Mouse (Mus musculus) right cerebral cortex, postnatal 25 days (tissue): ENCODE data around the gene Apof.
"Not testable (repeated sequence)": the region's sequence is repeated elsewhere in the genome, so short reads cannot be mapped to it uniquely, and the experiment has no call there.

Source experiments
- DNase-seq: peaks from one replicate; pipeline ENCODE4 v3.0.0; 2022

Apof gene

DNA sequence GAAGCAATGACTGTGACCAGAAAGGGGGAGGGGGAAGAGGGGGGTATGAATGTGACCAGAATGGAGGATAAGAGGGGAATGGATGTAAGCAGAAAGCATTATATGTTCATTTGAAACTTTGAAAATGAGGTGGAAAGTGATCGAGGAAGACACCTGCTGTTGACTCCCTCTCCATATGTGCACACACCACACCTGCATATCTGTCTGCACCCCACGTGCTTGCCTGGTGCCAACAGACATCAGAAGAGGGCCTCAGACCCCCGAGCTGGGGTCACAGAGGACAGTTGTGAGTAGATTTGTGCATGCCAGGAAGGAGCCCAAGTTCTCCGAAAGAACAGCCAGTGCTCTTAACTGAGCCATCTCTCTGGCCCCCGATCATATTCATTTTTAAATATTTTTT is 8.5 kb upstream of the Apof start:
- no peak for DNase-seq

DNA sequence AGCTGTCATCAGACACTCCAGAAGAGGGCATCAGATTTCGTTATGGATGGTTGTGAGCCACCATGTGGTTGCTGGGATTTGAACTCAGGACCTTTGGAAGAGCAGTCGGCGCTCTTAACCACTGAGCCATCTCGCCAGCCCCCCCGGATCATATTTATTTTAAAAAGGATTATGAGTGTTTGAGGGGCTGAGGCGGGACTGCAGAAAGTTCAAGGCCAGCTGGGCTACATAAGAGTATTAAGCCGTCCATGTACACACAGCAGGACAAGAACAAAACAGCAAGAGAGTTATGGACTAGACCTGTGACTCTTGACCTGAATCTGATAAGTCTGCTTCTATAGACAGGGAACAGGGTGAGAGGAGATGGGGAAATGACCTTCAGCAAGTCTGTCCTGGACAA is 8.1 kb upstream of the Apof start:
- DNase-seq, result not testable (repeated sequence)

DNA sequence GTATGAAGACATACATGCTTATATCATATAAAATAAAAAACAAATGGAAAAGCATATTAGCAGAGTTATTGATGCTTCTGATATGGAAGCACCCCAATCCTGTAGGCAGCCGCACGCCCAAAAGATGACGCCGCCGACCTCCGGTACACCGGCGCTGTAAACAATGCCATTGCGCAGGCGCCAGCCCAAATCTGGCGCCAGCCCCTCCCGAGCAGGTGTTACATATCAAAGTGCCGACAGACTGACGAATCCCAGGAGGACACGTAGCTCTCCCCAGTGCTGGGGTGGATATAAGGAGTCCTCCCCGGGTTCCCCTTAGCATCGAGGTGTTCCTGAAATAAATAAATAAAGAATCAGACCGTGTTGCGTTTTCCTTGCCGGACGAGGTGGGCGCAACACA is 6.2 kb upstream of the Apof start:
- DNase-seq, result no peak

DNA sequence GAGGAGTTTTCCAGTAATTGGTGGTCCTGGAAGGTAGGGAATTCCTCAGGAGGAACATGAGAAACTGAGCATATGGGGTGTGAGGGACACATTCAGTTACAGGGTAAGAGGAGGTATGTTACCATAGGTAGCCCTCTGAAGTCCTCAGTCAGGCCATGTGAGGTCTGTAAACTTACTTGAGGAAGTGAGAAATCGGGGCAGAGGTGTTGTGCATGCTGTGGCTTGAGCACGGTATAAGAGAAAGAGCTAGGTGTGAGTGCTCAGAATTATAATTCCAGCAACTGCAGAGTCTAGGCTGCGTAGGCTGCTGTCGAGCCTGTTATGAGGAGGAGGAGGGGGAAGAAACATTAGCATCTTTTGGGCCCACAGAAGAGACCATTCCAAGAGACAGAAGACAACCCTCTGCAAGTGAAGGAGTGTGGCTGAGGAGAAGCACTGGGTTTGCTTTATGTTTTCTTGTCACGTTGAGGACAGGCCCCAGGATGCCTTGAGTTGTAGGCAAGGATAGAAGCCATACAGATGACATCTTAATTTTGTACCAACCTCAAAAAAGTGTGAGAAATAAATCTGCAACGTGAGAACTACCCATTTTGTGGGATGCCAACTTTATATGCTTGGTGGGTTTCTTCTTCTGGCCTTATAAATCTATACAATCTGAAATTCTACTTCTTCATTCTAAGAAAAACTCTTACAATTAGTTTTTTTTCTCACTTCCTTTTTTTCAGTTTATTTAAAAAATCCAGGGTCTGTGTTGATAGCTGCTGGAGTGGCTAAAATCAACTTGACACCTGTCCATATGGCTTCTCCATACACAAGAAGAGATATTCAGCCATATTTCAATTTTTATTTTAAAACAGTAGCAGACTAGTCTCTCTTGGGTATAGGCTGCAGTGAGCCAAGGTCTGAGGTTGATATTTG is 4.8 kb upstream of the Apof start:
- DNase-seq, result no peak

DNA sequence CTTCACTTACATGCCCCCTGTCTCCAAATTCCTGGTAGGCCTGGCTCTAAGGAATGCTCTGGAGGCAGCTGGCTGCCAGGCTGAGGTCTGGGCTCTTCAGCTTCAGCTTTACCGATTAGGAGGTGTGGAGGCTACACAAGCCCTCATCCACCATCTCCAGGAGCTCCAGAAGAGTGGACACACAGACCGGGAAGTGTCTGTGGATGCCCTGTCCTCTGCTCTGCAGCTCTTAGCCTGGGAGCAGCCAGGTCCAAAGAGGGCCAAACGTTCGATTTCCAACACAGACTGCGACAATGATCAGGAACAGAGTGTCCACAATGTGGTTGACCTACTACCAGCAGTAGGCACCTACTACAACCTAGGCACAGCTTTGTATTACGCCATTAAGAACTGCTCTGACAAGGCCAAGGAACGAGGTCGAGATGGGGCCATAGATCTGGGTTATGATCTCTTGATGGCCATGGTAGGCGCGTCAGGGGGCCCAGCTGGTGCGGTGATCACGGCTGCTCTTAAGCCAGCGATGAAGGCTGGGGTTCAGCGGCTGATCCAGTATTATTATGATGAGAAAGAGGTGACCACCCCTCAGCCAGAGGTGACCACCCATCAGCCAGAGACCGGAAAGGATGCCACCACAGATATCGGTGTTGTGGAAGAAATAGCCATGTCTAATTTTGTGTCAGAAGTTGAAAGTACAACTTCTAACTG is 887 bp downstream of the Apof start:
- DNase-seq, result no peak

DNA sequence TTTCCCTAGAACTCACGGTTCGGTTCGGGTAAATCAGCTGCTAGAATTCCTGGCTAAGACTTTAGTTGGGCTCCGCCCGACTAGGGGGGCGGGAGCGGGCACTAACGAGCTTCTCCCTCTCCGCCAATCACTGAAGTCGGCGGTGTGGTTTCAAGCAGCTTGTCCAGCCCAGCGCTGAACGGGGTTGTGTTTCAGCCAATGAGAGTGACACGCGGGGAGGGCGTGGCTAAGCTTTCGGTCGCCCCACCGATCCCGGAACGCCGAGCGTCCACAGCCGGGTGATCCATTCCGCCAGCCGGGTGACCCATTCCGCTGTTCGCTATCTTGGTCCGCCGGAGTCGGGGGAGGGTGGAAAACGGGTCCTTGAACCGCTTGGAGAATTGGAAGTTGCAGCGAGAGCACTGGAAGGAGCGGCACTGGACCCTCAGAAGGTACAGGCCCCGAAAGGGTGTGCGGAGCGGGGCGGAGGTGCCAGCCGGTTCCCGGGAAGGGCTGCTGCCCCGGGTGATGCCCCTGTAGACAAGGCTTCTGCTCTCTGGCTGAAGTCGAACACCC is 1.9 kb downstream of the Apof start, which contains the start of gene Stat2:
Stat2 (plus strand) TSS at position 273 of the 555 bp plus-strand sequence.
- peak; percentile 96 for DNase-seq

DNA sequence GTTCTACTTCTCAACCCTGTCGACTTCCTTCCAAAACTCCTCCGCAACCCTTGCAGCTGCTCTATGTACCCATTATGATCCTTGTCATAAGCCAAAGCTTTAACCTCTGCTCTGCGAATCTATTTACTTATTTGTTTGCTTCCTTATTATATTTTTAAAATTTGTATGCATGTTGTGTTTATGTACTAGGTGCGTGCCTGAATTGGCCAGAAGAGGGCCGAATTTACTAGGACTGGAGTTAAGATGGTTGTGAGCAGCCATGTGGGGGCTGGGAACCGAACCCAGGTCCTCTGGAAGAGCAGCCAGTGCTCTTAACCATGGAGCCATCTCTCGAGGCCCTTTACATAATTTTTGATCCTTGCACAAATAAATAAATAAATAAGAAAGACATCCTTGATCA is 2.4 kb downstream of the Apof start:
- no peak for DNase-seq

DNA sequence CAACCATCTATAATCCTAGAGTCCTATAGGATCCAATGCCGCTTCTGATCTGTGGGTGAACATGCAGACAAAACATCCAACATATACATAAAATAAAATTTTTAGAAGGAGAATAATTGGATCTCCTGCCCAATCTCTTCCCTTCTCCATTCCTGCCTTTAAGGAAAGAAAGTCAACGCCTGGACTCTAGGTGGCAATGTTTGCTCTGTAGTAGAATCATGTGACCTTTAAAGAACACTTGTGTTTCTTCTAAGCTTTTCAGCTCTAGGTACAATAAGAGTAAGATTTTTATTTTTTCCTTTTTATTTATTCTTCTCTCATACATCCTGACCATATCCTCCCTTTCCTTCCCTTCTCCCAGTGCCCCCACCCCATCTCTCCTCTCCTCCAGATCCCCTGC is 3.4 kb downstream of the Apof start:
- no peak for DNase-seq

DNA sequence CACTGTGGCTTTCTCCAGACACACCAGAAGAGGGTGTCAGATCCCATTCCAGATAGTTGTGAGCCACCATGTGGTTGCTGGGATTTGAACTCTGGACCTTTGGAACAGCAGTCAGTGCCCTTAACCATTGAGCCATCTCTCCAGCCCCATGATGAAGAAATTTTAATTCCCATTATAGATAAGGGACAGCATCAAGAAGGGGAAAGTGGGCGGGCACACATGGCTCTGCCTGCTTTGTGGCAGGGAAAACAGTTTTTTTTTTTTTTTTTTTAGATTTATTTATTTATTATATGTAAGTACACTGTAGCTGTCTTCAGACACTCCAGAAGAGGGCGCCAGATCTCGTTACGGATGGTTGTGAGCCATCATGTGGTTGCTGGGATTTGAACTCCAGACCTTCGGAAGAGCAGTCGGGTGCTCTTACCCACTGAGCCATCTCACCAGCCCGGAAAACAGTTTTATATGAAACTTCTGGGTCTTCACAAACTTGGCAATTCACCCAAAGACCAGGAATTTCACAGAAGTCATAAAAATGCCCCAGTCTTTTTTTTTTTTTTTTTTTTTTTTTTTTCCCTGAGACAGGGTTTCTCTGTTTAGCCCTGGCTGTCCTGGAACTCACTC is 4.5 kb downstream of the Apof start:
- DNase-seq, result not testable (repeated sequence)

DNA sequence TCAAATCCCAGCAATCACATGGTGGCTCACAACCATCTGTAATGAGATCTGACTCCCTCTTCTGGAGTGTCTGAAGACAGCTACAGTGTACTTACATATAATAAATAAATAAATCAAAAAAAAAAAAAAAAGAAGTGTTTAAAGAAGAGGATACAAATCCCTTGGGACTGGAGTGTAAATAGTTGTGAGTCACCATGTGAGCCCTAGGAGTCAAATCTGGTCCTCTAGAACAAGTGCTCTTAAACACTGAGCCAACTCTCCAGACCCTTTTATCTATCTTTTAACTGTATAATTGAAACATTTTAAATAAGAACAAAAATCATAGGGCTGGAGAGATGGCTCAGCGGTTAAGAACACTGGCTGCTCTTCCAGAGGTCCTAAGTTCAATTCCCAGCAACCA is 6.9 kb downstream of the Apof start:
- not testable (repeated sequence) for DNase-seq

DNA sequence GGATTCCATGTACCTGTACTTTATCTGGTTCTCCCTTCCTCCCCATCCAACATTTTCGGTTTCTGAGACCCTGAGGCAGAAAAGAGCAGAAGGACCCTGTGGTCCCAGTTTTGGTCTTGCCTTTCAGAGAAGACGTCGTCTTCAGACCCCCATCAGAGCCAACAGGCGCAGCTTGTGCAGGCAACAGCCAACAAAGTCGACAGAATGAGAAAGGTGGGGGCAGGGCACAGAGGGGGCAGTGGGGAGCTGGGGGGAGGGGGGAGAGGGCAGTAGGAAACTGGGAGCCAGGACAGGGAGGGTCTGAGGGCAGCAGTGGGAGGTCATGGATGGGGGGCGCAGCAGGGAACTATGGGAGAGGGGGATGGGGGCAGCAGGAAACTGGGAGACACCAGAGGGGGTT is 9.7 kb downstream of the Apof start:
- DNase-seq, result no peak

DNA sequence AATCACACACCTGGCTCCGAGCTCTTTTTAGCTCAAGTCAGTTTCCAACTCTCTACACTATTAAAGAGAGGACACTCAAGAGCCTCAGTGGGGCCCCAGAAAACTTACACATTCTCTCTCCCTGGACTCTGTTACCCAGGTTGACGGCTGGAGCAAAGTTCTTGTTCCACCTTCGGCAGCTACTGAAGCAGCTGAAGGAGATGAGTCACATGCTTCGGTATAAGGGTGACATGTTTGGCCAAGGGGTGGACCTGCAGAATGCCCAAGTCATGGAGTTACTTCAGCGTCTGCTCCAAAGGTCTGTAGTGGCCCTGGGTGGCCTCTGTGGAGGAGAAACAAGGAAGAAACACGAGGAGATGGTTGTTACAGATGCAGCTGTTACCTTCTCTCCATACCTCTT is 12.5 kb downstream of the Apof start:
- DNase-seq, result no peak

DNA sequence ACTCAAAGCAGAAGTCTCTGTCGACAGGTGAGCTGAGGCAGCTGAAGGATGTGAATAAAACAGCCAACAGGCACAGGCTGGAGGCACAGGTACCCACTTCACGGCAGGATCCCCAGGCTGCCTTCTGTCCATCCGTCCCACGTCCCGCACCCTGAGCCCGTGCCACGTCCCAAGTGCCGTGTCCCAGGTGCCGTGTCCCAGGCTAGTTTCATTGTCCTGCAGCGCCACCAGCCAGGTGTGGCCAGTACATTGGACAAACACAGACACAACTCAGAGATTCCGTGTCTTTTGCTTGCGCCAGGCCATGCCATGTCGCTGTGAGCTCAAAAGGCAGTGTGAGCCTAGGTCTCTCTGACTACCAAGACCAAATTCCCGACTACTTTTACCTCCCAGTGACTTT is 13.2 kb downstream of the Apof start:
- DNase-seq, result no peak

DNA sequence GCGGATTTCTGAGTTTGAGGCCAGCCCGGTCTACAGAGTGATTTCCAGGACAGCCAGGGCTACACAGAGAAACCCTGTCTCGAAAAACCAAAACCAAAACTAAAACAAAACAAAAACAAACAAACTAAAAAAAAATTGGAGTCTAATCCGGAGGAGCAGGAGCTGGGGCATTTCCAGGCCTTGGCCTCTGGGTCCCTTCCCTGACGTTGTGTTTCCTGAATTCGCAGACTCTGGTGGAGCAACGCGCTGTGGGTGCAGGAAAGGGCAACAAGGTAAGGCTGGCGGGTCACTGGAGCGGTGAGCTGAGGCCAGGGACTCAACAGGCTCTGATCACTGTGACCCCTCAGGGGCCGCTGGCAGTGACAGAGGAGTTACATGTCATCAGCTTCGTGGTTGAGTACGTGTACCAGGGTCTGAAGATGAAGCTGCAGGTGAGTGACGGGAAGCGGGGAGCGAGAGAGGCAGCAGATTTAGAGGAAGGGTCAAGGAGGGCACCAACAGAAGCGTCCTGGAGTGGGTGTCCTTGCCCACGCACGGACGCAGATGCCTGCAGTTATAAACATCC is 14.5 kb downstream of the Apof start:
- DNase-seq, result no peak

DNA sequence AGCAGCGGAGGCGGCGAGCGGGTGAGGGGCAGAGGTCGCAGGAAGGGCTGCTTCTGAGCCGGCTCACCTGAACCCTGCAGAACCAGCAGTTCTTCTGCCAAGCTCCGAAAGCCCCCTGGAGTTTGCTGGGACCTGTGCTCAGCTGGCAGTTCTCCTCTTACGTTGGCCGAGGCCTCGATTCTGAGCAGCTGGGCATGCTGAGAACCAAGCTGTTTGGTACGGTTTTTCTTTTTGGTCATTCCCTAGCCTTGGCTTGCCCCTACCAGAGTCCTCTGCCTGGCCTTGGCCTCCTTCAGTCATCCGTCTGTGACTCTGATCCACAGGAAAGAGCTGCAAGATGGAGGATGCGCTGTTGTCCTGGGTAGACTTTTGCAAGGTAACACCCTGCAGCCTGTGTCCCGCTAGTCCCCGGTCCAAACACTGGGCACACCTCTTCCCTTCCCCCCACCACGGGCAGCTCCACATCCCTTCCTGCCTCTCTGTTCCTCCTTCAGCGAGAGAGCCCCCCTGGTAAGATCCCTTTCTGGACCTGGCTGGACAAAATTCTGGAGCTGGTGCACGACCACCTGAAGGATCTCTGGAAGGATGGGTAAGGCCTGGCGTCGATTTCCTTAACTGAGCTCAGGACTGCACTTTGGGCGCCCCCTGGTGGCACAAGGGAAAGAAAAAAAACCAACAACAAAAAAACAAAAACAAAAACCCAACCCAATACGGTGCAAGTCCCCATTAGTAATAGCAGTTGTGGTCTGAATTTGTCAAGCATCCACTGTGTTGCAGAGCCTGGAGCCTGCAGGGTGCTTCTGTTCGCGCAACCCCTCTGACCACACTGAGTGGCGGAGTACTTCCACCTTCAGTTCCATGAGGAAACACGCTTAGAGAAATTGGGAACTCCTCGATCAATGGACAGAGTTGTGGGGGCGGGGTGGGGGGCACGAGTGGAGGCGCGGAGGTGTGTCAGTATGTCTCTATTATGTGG is 15.4 kb downstream of the Apof start:
- peak; percentile 33 for DNase-seq

DNA sequence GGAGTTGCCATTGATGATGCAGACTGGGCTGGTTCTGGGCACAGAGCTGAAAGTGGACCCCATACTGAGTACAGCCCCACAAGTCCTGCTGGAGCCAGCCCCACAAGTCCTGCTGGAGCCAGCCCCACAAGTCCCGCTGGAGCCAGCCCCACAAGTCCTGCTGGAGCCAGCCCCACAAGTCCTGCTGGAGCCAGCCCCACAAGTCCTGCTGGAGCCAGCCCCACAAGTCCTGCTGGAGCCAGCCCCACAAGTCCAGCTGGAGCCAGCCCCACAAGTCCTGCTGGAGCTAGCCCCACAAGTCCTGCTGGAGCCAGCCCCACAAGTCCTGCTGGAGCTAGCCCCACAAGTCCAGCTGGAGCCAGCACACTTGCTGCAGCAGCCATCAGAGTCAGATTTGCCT is 22.1 kb downstream of the Apof start:
- DNase-seq, result not testable (repeated sequence)

DNA sequence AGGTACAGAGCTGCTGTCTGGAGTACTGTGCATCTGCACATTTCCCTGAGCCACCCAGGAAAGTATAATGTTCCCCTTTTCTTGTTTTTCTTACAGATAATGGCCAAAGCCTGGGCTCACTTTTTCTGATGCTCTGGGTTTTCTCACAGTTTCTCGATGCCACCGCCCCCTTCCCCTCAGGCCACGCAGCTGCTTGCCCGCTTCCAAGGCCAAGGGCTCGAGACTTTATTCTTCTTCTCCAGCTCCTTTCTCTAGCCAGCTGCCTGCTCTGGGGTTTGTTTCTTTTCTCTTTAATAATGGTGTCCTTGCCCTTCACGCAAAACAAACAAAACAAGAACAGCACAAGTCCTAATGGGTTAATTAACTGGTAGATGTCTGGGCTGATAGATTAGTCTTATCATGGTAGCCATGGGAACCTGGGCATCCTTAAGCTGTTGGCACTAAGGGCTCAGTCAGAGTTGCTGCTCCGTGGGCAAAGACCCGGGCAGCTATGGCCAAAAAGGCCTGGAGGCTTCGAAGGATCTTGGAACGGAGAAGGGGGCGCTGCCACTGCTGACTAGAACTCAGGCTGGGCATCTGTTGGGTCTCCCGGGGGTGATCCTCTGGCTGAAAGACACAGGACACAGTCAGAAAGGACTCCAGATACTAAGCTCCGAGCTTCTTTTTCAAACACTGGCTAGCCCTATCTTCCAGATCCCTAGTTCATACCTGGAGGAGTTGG is 28.1 kb downstream of the Apof start:
- DNase-seq, result no peak

DNA sequence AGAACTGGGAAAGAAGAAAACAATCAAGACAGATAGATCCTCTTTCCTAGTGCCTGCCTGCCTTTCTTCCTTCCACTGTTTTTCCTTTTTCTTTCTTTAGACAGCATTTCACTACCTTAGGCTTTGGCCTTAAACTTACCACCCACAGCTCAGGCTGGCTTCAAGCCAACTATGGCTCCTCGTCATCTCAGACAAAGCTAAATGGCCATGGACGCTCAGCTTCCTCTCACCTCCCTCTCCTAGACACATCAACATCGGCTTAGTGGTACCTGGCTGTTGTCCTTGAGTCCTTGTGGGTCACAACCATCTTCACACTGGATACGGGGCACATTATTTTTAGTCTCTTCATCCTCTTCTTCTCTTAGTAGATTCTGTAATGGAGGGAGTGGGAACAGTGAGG is 28.8 kb downstream of the Apof start:
- no peak for DNase-seq

DNA sequence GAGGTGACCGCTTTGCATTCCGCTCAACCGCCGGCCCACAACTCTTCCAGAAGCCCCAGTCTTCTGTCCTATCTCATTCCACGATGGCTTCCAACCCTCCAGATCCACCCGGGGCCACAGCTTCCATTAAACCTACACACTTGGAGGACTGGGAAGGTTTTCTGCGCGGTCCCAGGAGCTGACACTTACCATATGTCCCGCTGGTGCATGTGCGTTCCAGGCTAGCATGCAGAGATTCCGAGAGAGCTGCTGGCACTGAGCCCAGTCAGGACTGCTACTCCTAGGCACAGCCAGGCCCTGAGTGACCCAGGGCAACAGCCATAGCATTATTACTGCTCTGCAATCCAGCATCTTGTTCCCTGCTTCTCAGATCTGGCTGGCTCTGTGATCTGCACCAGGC is 29.2 kb downstream of the Apof start:
- no peak for DNase-seq

DNA sequence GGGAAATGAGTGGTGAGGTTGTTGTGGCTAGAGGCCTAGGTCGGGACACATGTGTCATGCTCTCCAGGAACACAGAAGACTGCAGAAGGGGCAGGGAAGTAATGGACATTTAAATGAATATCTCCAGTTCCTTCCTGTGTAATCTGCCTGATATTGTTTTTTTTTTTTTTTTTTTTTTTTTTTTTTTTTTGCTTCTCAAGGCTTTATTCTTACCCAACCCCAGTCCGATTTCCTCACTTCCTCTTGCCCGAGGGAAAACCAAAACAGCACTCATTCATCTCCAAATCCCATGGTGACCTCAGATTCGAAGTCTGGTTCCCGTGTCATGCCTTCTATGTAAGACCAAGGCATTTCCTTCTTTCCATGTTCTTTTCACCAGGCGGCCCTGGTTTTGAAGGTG is 29.8 kb downstream of the Apof start:
- no peak for DNase-seq

DNA sequence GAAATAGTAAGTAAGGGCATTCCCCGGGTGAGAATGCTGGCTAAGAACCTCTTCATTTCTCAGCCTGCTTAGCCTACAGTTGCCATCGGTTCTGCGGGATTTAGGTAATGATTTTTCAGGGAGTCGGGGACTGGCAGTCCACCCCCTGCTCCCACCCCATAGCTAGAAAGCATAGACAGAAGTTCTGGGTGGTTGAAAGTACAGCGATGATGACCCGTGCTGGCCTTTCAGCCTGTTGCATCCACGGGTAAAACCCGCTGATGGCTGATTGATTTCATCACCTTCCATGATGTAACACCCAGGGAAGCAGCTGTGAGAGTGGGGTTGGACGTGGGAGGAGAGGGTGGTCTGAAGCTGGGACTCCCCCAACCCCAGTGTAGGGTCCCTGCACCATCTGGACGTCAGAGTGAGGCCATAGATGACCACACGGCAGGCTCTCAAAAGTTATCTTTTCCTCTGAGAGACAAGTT is 30.3 kb downstream of the Apof start, which contains the start of gene Il23a:
Il23a (minus strand) TSS at position 51 of the 470 bp plus-strand sequence.
- no peak for DNase-seq
